Mouse (Mus musculus) granulocyte monocyte progenitor cell, adult 5-6 weeks (primary cell): ENCODE results near the gene Serpinf1. TPM values are rescaled to one million over a fixed set of nuclear protein-coding genes. Genes with fewer than 3 reads are reported as not detected.

ENCODE experiments used
- ATAC-seq: replicated peaks from 2 replicates; pipeline ENCODE4 v1.8.0; 2016; ENCODE audit warnings: mild to moderate bottlenecking, moderate TSS enrichment, inconsistent platforms; ENCODE audit not compliant: poor library complexity, severe bottlenecking
- total RNA-seq, 2 experiments: library from RNA; stranded (forward) in 1 of 2; stranded (reverse) in 1 of 2; fragments of 200-712, 200-1000 nt in 1 of 2; fragments of >200 nt in 1 of 2; fragmentation: Nextera tagmentation in 1 of 2; gene quantifications; 2 replicates each; pipeline ENCODE4 v1.2.3; 2014 to 2017

Gene Serpinf1
- total RNA-seq, 2 experiments from 2014 or later = 84.8 to 117 TPM

DNA sequence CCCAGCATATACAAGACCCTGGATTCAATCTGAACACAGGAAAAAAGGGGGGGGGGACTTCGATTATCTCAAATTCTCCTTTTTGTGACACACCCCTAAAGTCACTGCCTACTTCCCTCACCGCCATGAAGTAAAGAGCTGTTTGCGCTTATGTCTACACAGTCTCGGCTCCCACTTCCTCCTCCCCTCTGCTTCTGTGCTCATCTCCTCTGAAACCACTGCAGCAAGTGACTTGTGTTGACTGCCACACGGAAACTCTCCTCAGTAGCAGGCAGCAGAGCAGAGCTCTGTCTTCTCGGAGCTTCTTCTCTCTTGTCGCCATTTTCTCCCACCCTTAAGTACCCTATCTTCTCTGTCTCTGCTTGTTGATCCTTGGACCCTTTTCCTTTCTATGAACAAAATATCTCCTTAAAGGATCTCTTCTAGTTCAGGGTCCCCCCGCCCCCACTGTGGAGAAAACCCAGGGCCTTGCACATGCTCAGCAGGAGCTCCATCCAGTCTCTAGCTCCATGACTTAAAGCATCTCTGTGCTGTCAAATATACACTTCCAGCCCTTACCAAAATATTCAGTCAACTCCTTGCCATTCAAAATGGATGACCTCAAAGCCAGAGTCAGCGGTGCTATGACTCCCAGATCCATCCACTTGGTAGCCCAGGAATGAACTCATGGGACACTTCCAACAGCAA lies 6.7 kb upstream of the Serpinf1 start:
- peak; percentile 99 for ATAC-seq

DNA sequence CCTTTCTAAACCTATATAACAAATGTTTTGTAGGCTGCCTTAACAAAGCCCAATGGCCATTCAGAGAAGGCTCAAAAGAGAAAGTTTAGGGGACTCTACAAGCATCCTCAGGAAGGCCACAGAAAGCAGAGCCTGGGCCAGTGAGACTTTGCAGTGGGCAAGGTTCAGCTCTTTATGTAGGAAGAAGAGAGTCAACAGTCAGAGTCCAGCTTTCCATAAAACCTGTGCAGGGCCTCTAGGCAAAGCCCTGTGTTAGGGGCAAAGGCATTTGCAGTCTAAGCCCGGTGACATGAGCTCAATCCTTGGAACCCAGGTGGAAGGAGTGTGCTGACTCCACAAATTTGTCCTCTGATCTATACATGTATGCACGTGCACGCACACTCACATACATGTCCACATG lies 2.0 kb upstream of the Serpinf1 start:
- no peak for ATAC-seq

DNA sequence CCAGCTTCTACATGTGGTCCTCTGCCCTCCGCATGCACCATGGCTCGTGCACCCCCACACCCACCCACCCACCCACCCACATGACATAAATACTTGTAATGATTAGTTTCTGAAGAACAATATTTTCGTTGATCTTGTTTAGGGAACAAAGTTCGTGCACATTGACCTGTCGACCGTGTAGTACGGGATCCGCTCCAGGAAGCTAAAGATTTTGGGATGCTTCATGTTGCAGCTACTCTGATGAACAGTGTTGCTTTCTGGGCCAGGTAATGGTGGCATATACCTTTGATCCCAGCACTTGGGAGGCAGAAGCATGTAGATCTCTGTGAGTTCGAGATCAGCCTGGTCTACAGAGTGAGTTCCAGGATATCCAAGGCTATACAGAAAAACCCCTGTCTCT lies 1.5 kb upstream of the Serpinf1 start:
- ATAC-seq = no peak

DNA sequence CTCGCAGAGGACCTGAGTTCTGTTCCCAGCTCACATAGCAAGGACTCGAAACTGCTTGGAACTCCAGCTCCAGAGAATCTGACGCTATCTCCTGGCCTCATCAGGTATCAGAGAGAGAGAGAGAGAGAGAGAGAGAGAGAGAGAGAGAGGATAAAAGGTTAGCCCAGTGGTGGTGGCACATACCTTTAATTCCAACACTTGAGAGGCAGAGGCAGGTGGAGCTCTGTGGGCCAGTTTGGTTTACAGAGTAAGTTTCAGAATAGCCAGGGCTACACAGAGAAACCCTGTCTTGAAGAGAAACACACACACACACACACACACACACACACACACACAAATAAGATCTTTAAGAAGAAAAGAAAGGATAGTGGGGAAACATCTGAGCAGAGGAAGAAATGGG lies 590 bp upstream of the Serpinf1 start:
- no peak for ATAC-seq

DNA sequence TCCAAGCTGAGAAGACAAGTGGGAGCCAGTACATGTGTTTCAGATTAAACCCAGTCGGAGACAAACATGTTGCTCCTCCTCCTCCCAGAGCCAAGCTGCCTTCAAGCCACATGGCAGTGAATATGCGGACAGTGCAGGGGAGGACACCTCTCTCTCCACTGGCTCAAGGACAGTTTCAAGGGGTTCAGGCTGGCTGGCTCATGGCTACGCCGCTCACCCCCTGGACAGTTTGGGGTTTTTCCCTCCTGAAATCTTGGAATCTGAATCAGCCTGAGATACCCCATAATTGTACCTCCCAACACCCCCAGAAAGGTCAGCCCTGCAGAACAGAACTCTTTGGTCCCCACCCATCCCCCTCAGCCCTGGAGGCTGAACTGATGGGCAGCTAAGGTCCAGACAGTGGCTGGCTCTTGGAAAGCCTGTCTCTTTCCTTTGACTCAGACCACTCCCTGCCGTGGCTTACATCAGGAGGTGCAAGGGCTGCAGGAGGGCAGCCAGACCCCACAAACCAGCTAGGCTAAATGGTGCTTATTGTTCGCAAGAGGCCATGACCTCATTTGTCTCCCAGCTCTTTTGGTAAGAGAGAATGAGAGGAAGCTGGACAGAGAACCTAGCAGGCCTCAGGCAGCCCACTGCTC lies 1.0 kb downstream of the Serpinf1 start:
- ATAC-seq = no peak

DNA sequence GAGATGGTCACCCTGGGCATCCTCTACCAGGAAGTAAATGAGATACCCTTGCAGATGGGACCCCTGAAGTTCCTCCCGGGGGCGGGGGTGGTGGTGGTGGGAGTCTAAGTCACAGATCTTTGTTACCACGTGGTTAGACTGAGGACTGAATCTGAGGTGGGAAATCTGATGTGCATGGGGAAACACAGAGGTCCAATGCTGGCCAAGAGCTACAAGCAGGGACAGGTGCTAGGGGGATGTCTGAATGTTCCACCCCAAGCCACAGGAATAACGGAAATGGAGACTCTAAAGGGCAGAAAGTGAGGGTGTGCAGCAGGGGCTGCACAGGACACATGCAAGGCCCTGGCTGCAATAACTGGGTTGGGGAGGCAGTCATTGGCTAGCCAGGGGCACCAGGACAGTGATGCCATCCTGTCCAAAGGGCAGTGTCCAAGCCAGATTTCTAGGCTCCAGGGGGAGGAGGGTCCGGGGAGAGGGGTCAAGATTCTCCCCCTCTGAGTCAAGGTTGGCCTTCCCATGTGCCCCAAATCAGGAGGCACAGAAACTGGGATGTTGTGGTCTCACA lies 1.6 kb downstream of the Serpinf1 start:
- no peak for ATAC-seq

DNA sequence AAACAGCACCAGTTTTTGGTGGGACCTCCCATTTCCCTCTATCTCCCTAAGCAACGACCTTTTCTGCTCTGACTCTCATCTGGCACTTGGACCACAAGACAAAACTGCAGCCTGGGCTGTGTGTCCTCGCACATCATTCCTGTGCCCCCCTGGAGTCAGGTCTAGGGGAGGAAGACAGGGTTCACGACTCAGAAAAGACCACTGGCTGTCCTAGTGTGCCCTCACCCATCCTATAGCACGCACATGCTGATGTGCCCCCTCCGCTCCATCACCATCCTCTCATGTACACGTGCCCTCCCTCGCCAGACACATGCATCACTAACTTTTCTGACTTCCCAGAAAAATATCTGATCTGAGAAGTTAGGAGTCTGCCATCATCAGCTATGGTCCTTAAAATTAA lies 2.5 kb downstream of the Serpinf1 start:
- ATAC-seq = no peak

DNA sequence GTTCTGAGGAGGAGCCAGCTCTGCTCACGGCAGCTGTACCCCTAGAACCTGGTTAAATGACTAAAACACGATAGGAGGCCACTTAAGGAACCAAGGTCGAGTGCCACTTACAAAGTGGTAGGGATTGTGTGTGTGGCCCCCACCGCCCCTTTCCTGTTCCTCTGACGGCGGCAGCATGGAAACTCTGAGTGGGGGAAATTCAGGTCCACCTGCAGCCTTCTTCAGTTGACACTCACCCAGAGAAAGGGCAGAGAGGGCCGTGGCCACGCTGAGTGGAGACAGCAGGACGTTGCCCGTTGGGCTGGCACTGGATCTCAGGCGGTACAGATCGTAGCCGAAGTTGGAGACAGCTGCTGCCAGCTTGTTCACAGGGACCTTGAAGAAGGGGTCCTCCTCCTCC lies 6.5 kb downstream of the Serpinf1 start:
- 0 out of 2 replicates have a peak, but pooled peaks have one; percentile 5 for ATAC-seq

DNA sequence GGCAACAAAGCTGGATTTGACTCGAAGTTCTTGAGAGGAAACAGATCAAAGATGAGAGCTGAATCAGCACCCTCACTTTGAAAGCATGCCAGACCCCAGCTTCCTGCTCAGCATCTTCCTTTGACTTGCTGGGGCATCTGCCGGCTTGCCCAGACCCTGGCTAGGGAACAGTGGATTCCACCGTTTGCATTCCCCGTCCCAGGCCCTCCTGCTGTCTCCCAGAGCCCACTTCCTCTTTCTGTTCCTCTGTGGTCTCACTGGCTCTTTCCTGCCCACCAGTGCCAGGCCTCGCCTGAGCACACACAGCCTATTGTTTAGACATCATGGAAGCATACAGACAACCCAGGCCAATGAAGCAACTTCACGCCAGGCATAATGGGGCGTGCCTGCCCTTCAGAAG lies 7.4 kb downstream of the Serpinf1 start:
- peak; percentile 97 for ATAC-seq

DNA sequence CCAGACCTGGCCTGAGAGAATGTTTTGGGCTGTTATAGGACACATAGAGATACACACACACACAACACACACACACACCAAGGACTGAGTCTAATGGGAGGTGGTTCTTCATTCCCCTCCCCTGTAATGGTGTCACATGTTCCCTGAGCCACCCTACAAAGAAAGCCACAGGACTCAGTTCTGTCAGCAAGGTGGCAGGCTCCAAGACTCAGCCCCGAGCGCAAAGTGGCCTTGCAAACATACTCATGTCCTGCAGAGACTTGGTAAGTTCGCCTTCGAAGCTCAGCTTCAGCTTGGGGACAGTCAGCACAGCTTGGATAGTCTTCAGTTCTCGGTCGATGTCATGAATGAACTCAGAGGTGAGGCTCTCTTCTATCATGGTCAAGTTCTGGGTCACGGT lies 11.9 kb downstream of the Serpinf1 start:
- ATAC-seq = no peak

DNA sequence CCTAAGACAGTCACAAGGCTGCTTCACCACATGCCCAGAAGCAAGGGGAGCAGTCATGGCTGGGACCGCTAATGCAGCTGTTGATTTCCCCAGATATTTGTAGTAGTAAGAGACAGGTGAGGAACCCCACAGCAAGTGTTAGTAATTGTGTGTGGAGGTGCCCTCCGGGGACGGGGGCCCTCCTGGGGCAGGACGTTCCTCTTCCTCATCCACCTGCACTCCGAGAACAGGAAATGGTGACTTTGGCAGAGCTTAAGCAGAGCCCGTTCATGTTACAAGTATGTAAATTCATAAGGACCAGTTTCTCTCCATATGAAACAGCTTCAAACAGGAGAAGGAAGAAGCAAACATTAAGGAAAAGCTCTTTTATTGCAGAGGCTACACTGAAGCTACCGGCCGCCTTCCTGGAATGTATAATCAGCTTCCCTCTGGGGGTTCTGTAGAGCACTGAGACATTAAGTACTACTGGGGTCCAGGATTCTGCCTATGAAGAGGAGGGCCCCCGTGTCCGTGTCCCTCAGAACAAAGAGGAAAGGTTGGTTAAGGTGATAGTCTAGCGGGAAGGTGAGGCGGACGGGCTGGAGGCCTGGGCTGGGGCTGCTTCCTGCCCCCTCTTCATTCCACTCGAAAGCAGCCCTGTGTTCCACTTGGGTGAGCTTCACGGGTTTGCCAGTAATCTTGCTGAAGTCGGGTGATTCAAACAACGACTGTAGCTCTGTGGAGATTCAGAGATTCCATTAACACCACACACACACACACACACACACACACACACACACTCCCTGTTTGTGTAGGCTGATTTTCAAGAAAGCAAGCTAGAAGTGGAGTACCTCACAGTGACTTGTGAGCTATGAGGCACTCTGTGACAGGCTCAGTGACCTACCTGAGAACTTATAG lies 12.6 kb downstream of the Serpinf1 start:
- peak; percentile 49 for ATAC-seq

DNA sequence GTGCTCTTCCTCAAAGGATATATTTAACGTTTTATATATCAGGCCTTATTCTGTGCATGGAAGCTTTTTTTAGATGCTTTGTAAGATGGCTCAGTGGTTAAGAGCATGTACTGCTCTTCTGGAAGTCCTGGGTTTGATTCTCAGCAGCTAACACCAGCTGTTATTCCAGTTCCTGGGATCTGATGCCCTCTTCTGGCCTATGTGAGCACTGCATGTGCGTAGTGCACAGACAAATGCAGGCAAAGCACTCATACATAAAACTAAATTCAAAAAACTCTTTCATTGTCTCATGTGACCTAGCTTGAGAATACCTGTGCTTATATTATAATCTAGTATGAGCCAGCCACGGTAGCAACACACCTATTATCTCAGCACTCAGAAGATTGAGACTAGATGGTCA lies 15.6 kb downstream of the Serpinf1 start:
- ATAC-seq = peak; percentile 55; the same call in 1 of the 2 replicates

DNA sequence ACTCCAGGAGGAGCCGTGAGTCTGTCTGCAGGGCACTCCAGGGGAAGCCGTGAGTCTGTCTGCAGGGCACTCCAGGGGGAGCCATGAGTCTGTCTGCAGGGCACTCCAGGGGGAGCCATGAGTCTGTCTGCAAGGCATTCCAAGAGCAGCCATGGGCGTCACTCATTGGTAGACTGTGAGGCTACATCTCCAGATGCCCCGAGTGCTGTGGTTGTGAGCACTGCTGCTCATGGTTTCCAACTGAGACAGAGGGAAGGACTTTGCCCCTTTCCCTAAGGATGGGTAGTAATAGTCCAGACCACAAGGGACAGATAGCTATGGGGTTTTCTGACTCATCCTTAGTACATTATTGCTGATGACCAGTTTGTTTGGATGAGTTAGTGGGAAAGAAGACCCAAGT lies 16.4 kb downstream of the Serpinf1 start:
- ATAC-seq = no peak; the same call in 1 of the 2 replicates

DNA sequence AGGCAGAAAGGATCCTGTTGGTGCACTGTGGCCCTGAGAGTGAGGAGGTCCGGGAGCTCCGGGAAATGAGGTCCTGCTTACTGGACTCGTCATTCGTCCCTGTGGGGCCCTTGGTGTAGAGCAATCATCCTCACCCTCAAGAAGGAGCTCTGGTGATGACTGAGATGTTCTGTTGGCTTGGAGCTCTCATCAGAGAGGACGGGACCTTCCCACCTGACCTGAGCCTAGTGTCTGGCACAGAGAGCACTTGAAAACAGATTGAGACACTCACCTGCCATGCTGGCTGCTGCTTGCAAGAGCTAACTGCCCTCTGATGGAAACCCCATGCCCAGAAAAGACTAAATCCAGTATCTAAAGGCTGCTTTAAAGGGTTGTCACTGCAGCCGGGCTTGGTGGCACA lies 17.7 kb downstream of the Serpinf1 start:
- ATAC-seq = no peak

DNA sequence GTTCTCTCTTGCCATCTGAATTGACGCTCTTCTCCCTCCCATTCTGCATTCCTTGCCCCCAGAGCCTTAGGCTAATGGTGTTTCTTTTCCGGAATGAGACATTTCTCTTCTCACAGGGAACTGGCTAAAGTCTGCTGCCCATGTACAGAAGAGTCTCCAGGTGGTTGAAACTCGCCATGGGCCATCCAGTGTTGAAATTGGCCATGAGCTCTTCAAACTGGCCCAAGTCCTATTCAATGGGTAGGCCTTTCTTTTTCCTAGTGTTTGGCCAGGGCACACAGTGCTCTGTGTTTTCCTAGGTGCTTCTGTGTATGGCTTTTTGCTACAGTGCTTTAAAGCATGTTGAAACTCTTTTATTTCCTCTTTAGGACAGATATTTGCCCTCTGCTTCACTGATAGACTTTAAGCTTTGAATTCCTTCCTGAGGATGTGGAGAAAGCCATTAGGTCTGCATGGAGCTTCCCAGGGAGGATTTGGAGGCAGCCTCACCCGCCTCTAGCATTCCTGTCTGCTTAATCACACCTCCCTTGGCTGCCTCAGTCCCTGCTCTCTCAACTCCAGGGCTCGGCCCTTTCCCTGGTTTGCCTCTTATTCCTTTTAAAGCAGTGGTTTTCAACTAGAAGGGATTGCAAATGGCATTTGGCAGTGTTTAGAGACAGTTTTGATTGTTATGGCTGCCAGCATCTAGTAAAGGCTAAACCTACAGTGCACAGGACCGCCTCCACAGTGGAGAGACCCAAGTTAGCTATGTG lies 19.0 kb downstream of the Serpinf1 start:
- no peak for ATAC-seq

DNA sequence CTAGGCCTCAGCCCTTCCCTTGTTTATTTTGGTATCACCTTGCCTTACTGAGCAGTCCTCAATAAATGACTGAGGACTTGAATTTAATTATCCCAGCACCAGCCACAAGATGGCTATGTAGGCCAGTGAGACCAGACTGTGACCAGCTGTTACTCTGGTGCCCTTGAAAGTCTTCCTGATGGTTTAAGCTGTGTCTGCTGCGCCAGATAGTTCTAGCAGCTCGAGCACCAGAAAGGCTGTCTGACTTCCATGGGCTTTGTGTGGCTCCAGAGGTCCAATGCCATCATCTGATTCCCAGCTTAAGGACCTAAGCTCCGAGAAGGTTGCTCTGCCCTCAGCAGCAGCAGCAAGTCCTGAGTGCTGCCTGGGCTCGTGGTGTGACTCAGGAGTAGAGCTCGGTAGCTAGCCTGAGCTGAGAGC lies 20.2 kb downstream of the Serpinf1 start:
- peak; percentile 56 for ATAC-seq

DNA sequence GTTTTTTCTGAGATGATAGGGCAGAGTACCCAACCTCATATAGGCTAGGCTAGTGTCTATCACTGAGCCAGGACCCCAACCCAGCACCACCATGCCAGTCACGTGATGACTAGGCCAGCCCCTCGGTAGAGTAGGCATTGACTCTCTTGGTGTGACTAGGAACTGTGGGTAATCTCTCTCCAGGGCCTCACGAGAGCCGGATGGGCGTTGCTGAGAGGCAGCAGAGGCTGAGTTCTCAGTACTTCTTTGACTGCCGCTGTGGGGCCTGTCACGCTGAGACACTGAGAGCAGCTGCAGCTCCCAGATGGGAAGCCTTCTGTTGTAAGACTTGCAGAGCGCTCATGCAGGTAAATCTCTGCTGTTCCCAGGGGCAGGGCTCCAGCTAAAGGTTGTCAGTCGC lies 22.4 kb downstream of the Serpinf1 start:
- no peak for ATAC-seq

DNA sequence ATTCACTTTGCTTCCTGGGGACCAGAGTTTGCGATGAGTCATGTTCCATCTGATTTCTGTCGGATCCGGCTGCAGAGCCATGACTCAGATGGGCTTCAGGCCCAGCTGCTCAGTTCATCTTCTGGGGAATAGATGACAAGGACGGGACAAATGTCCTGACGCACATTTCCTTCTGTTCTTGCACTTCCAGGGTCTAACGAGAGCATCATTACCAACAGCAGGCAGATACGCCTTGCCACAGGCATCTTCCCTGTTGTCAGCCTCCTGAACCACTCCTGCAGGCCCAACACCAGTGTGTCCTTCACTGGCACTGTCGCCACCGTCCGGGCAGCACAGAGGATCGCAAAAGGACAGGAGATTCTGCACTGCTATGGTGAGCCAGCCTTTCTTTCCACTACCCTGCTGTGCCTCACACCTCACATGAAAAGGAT lies 23.1 kb downstream of the Serpinf1 start:
- no peak for ATAC-seq

DNA sequence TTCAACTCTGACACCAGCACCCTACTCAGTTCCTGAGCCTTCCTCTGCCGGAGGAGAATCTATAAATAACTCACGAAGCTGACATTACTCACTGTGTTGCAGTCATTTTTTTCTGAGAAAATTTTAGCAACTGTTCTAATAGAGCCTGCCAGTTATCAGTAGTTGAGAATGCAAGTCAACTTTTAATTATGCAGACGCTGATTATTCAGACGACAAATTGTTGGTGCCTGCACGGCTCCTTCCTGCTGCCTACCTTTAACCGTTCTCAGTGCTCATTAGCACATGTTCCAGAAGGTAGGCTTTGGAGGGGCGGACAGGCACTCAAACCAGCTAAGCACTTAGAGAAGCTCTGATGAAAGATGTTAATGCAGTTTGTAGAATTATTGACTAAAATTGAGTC lies 25.0 kb downstream of the Serpinf1 start:
- ATAC-seq = no peak

DNA sequence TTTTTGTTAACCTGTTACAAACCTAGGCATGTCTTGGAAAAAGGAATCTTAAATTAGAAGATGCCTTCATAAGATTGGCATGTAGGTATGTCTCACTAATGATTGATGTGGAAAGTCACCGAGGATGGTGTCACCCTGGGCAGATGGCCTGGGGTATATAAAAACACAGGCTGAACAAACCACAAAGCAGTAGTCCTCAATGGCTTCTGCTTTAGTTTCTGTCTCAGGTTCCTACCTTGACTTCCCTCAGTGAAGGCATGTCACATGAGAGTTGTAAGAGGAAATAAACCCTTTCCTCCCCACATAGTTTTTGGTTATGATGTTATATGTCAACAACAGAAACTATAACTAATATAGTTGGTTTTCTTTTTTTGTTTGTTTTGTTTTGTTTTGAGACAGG lies 26.9 kb downstream of the Serpinf1 start:
- ATAC-seq = peak; percentile 55
